Mouse (Mus musculus): ENCODE measurements around the gene Olfr646. TPM values are rescaled to one million over a fixed set of nuclear protein-coding genes. Genes with fewer than 3 reads are reported as not detected.

Gene Olfr646
- not detected in 2 replicates for total RNA-seq (2017)

DNA sequence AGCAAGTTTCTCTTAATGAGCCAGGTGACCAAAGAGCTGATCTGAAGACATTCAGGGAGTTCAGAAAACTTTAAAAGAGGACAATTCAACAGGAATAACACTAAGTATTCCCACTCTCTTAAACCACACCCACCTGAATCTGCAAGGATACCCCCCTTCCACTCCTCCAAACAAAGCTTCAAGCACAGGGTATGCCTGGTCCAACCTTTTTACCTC lies at the start of gene Olfr646:
Gene Olfr646, plus strand, starts transcription at position 117 of the 216 bp plus-strand sequence.
- no peak for ATAC-seq (ENCODE audit: extremely low read depth, insufficient number of reproducible peaks, low FRiP score, poor library complexity, severe bottlenecking)

DNA sequence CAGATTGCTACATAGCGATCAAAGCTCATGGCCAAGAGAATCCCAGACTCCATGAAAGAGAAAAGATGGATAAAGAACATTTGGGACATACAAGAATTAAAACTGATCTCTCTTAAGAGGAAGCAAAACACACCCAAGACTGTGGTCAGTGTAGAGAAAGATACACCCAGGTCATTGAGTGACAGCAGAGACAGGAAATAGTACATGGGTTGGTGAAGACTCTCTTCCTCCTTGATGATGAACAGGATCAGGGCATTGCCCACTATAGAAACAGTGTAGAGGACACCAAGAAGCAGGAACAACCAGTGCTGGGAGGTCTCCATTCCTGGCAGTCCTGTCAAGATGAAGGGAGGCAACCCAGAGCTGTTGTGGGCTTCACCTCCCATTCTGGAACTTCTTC lies 45.5 kb upstream of the Olfr646 start:
- ATAC-seq (ENCODE audit: extremely low read depth, insufficient number of reproducible peaks, low FRiP score, poor library complexity, severe bottlenecking), result no peak

DNA sequence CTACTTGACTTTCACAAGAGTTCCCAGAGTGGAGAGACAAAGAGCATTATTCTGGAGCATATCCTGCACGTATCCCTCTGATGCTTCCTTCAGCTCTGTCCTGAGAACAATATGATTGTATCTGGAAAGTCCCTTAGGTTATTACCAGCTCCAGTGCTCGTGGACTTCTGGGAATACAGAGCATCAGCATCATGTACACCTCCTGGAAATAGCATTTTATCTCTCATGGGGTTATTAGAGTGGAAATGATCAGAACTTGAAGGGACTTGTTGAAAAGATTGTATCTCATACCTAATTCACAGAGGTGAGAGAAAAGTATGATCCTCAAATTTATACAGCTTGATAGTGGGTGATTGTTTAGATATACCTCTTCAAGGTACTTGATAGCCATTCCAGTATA lies 43.3 kb upstream of the Olfr646 start, which contains the start of gene 4930516K23Rik:
Gene 4930516K23Rik, minus strand, starts transcription at position 101 of the 400 bp plus-strand sequence.
- ATAC-seq (ENCODE audit: extremely low read depth, insufficient number of reproducible peaks, low FRiP score, poor library complexity, severe bottlenecking), result no peak

DNA sequence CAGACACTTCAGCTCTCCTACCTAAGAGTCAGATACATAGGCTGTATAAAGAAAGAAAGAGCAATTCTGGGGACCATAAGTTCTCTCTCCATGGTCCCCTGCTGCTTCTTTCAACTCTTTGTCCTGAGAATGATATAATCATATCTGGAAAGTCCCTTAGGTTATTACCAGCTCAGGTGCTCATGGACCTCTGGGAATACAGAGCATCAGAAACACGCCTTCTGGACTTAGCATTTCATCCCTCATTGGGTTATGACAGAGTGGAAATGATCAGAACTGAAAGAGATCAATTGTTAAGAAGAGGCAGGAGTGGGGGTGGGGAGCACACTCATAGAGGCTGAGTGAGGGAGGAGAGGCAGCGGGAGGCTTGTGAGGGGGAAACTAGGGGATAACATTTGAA lies 32.9 kb upstream of the Olfr646 start, which contains the start of gene Olfr644:
Gene Olfr644, minus strand, starts transcription at position 101 of the 400 bp plus-strand sequence.
- no peak for ATAC-seq (ENCODE audit: extremely low read depth, insufficient number of reproducible peaks, low FRiP score, poor library complexity, severe bottlenecking)

DNA sequence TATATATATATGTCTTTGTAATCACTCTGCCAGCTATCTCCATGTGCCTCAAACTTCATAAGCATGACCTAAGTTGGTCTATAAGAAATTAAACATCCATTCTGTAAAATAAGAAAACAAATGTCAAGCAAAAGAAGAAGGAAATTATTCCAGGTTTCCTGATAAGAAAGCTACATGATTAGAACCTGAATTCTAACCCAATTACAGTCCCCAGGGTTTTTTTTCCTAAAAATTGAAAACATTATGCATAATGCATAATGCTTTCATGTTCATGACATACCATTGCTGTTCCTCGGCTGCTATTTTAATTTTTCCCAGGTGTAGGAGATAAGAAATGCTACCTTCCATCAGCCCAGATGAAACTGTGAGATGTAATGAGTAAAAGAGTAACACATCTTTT lies 19.3 kb upstream of the Olfr646 start, which contains the start of gene Olfr645:
Gene Olfr645, minus strand, starts transcription at position 101 of the 400 bp plus-strand sequence.
- ATAC-seq (ENCODE audit: extremely low read depth, insufficient number of reproducible peaks, low FRiP score, poor library complexity, severe bottlenecking), result no peak

DNA sequence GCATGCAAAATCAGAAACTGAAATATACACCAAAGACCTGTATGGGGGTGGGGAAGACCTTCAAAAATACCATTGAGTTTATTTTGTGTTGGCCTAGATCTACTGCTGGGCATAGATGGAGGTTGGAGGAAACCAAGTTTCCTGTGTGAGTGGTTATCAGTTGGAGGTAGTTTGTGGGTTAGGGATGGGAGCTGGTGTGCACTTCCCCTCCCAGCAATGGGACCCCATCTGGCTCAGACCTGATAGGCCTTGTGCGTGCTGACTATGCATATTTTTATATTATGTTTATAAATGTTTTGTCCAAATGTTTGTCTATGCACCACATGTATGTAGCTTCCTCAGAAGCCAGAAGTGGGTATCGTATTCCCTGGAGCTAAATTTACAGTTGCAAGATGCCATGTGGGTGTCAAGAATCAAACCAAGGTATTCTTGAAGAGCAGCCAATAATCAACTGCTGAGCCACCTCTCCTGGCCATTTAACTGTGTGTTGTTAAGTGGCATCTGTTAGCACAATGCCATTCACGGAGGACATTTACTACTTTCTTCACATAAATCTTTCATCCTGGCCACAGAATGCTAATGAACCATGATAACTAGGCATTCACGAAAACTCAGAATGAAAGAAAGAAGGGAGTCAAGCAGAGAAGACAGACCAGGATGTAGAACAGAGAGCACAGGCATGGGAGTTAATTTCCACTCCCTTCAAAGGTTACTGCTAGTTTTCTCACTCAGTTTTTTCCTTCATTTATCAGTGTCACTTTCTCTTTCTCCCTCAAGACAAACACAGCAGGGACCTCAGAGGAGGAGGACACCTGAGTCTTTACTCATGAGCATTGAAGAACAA lies 538 bp upstream of the Olfr646 start:
- no peak for ATAC-seq (ENCODE audit: extremely low read depth, insufficient number of reproducible peaks, low FRiP score, poor library complexity, severe bottlenecking)

DNA sequence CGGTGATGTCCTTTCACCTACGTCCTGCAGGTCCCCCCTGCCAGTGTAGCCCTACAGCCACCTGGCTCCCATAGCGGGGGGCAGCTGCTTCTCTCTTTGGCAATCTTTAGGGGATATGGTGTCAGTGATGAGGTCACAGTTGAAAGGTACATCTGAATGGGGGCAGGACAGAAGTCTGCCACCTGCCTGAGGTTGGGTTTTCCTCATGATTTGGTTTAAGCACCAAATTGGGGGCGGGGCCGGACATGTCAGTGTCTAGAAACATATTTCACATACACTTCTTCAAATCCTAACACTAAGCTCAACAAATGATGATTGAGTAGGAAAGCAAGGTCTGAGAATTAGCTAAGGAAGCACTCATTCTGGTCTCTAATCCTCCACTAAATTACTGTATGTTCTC lies 25.1 kb downstream of the Olfr646 start, which contains the start of gene Ubqln5:
Gene Ubqln5, minus strand, starts transcription at position 101 of the 400 bp plus-strand sequence.
- ATAC-seq (ENCODE audit: extremely low read depth, insufficient number of reproducible peaks, low FRiP score, poor library complexity, severe bottlenecking), result no peak

DNA sequence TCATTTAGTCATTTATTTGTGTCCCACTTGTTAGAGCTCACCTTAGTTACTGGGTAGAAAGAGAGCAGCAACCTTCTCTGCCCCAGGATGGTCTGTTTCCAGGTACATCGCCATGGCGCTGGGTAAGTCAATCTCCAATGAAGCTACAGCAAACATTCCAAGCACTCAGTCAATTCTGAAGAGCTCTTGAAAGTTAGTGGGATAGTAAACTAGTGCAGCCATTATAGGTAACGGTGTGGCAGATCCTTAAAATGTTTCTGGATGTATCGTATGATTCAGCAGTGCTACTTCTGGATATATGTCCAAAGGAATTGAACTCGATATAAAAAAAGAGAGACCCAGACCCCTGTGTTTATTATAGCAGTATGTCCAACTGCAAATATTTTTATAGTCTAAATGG lies 32.6 kb downstream of the Olfr646 start, which contains the start of gene Olfr643:
Gene Olfr643, minus strand, starts transcription at position 101 of the 400 bp plus-strand sequence.
- ATAC-seq (ENCODE audit: extremely low read depth, insufficient number of reproducible peaks, low FRiP score, poor library complexity, severe bottlenecking), result no peak

DNA sequence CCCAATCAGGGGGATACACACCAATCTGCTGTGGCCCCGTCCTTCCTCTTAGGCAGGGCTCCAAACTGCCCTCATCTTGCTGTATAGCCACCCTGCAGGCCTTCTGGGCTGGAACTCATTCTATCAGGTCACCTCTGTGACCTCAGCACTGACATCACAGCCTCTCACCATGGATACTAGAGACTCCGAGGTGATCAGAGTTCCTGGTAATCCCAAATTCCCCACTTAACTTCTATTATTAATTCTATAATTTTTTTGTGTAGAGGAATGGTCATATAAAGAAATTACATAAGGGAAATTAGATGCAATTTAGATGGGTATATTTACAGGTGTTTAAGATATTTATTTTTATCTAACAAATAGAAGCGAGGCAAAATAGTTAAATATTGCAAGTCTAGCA lies 38.5 kb downstream of the Olfr646 start, which contains the start of gene Ubqln3:
Gene Ubqln3, minus strand, starts transcription at position 101 of the 400 bp plus-strand sequence.
- ATAC-seq (ENCODE audit: extremely low read depth, insufficient number of reproducible peaks, low FRiP score, poor library complexity, severe bottlenecking), result no peak

DNA sequence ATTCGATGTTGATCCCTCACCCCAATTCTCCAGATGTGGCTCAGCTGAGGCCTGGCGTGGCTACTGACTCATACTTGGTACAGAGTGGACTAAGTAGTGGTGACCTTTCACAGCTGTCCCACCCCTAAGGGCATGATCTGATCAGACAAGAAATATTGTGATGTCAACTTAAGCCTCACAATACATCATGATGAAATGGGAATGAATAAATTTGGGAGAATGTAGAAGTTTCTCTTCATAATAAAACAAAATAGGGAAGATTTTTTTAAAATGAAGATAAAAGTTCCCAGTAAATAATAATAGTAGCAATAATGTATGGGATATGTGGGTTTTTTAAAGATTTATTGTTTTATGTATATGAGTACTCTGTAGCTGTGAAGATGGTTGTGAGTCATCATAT lies 45.8 kb downstream of the Olfr646 start, which contains the start of gene Ubqlnl:
Gene Ubqlnl, minus strand, starts transcription at position 101 of the 400 bp plus-strand sequence.
- ATAC-seq (ENCODE audit: extremely low read depth, insufficient number of reproducible peaks, low FRiP score, poor library complexity, severe bottlenecking), result no peak

Other genes with a start within 250 kb of the Olfr646 start
- gene Olfr66, start 218.6 kb upstream of the Olfr646 start, total RNA-seq (2017), result 0.12 TPM in 1 of 2 replicates, not detected in the other
- gene Olfr64, start 210.4 kb upstream of the Olfr646 start, total RNA-seq (2017), result not detected in 2 replicates
- gene Olfr65, start 201.4 kb upstream of the Olfr646 start, total RNA-seq (2017), result not detected in 2 replicates
- gene Olfr631, start 176.0 kb upstream of the Olfr646 start, total RNA-seq (2017), result not detected in 2 replicates
- not detected in 2 replicates for gene Olfr632, start 170.5 kb upstream of the Olfr646 start, total RNA-seq (2017)
- not detected in 2 replicates for gene Olfr633, start 160.4 kb upstream of the Olfr646 start, total RNA-seq (2017)
- gene Olfr635, start 133.7 kb upstream of the Olfr646 start, total RNA-seq (2017), result not detected in 2 replicates
- gene Olfr638, start 106.1 kb upstream of the Olfr646 start, total RNA-seq (2017), result not detected in 2 replicates
- gene Olfr639, start 87.6 kb upstream of the Olfr646 start, total RNA-seq (2017), result not detected in 2 replicates
- gene Olfr640, start 79.3 kb upstream of the Olfr646 start, total RNA-seq (2017), result 0.12 TPM in 1 of 2 replicates, not detected in the other
- not detected in 2 replicates for gene Olfr641, start 69.4 kb upstream of the Olfr646 start, total RNA-seq (2017)
- gene Olfr642, start 52.2 kb upstream of the Olfr646 start, total RNA-seq (2017), result 0.12 TPM in 1 of 2 replicates, not detected in the other
- not detected in 2 replicates for gene 4930516K23Rik, start 43.4 kb upstream of the Olfr646 start, total RNA-seq (2017)
- not detected in 2 replicates for gene Olfr644, start 33.0 kb upstream of the Olfr646 start, total RNA-seq (2017)
- gene Olfr645, start 19.4 kb upstream of the Olfr646 start, total RNA-seq (2017), result not detected in 2 replicates
- gene Ubqln5, start 25.0 kb downstream of the Olfr646 start, total RNA-seq (2017), result not detected in 2 replicates
- not detected in 2 replicates for gene Olfr643, start 32.5 kb downstream of the Olfr646 start, total RNA-seq (2017)
- not detected in 2 replicates for gene Ubqln3, start 38.4 kb downstream of the Olfr646 start, total RNA-seq (2017)
- not detected in 2 replicates for gene Ubqlnl, start 45.7 kb downstream of the Olfr646 start, total RNA-seq (2017)
- gene Olfm5, start 60.0 kb downstream of the Olfr646 start, total RNA-seq (2017), result not detected in 2 replicates
- 0.12 TPM in 1 of 2 replicates, not detected in the other for gene Olfr648, start 78.5 kb downstream of the Olfr646 start, total RNA-seq (2017)
- gene Olfr649, start 91.1 kb downstream of the Olfr646 start, total RNA-seq (2017), result not detected in 2 replicates
- 1.3 and 2.3 TPM in 2 replicates for gene Trim6, start 113.9 kb downstream of the Olfr646 start, total RNA-seq (2017)
- gene Trim34a, start 139.6 kb downstream of the Olfr646 start, total RNA-seq (2017), result 202 and 211 TPM in 2 replicates
- 71.1 and 78.2 TPM in 2 replicates for gene Trim5, start 183.2 kb downstream of the Olfr646 start, total RNA-seq (2017)
- gene Trim12a, start 210.6 kb downstream of the Olfr646 start, total RNA-seq (2017), result 518 and 540 TPM in 2 replicates
- 6.8 and 7.2 TPM in 2 replicates for gene Trim34b, start 224.6 kb downstream of the Olfr646 start, total RNA-seq (2017)
- 185 and 205 TPM in 2 replicates for gene Trim12c, start 248.5 kb downstream of the Olfr646 start, total RNA-seq (2017)